Comparison of ENCODE assay signal across 21 mouse cellular contexts in the genomic region with DNA sequence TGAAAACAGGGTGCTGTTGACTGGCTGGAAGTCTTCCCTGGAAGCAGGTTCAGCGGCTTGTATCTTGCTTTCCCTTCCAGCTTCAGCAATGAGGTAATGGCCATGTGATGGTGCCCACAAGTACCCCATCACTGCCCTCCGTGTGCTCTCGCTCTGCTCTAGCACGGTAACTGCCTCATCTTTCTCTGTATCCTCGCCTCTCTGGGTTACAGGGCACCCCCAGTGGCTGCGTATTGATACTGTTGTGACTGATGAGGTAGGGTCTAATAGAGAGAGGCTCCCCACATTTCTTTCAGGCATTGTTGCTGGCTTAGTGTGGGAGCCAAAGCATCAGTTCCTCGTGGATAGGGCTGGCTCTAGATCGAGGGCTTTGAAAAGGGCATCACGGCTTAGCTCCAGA.
DNase-seq lines count a peak whose midpoint lies in the region; ATAC-seq and TF ChIP-seq lines count a peak whose summit lies in the region.
"Had no signal": no experiment of that assay in that cellular context is flagged by ENCODE, and none has a peak within 500 bp of the region (broad histone marks: within the 10 kb centered on the region; RNA-seq: fewer than 3 reads in every experiment).

No protein-coding gene starts in this region.

- no peak overlapping the region for H3K4me2 ChIP-seq in forebrain, embryonic 14.5 days (ENCODE audit: low read length)
- no peak overlapping the region for H3K4me2 ChIP-seq in forebrain, embryonic 12.5 days
- no peak overlapping the region for H3K4me2 ChIP-seq in midbrain, postnatal 0 days (ENCODE audit: low read depth, low read length, poor library complexity, severe bottlenecking)
- H3K4me2 ChIP-seq in midbrain, embryonic 16.5 days (ENCODE audit: low read length): no peak overlapping the region
- H3K4me2 ChIP-seq: embryonic facial prominence, embryonic 13.5 days; forebrain, embryonic 15.5 days; hindbrain, embryonic 13.5 days had no signal

- TF ChIP-seq CTCF in layer of hippocampus, adult 2 months (conservative IDR thresholded peaks at IDR 0.05): peak; percentile 36
- peak; percentile 51 for TF ChIP-seq CTCF in midbrain, postnatal 0 days (IDR thresholded peaks at IDR 0.05)
- peak; percentile 37; the same call in 1 of the 2 replicates for TF ChIP-seq CTCF in brain, embryonic 14.5 days (IDR thresholded peaks at IDR 0.05; ENCODE audit: borderline replicate concordance, extremely low read depth, insufficient read depth, insufficient read length)

- DNase-seq in forebrain, embryonic 14.5 days (ENCODE audit: low spot score): peak; percentile 41
- no peak for DNase-seq in layer of hippocampus, adult 2 months (ENCODE audit: low spot score in 2 of 2)
- no peak for DNase-seq in layer of hippocampus, postnatal 10 days (ENCODE audit: low spot score in 2 of 2)
- no peak for DNase-seq in midbrain, postnatal 0 days (ENCODE audit: low spot score)
- no peak for DNase-seq in brain, embryonic 14.5 days (ENCODE audit: low read depth)
- DNase-seq in Muller cell, postnatal 12 days (ENCODE audit: inconsistent ontology term): no peak
- DNase-seq: adrenal gland, adult 2 months; adrenal gland, postnatal 36 days; cerebellum, adult 11 months; cerebellum, adult 8-10 months; cerebellum, postnatal 14 days; gastrocnemius, postnatal 10 days; heart, adult 18-20 months; heart, postnatal 10 days; heart, postnatal 4 days had no signal

- no peaks in the 10 kb centered on the region for H3K4me1 ChIP-seq in forebrain, embryonic 14.5 days (ENCODE audit: control insufficient read depth, insufficient read depth, low read length)
- H3K4me1 ChIP-seq in forebrain, embryonic 12.5 days: peaks cover 28% of the 10 kb centered on the region
- H3K4me1 ChIP-seq in midbrain, postnatal 0 days (ENCODE audit: insufficient read depth, low read length): no peaks in the 10 kb centered on the region
- peaks cover 3% of the 10 kb centered on the region for H3K4me1 ChIP-seq in midbrain, embryonic 16.5 days (ENCODE audit: control insufficient read depth, insufficient read depth, low read length)

- no peak for TF ChIP-seq POLR2A in brain, embryonic 14.5 days (IDR thresholded peaks at IDR 0.05; ENCODE audit: borderline replicate concordance, extremely low read depth, insufficient read depth, insufficient read length, poor library complexity, severe bottlenecking)

- 0 out of 2 replicates have a peak, but pooled peaks cover 6% of the 10 kb centered on the region for H3K27me3 ChIP-seq in forebrain, embryonic 14.5 days (replicated peaks; ENCODE audit: control insufficient read depth, insufficient read depth, low read length)
- peaks cover 46% of the 10 kb centered on the region for H3K27me3 ChIP-seq in forebrain, embryonic 12.5 days
- peaks cover 5% of the 10 kb centered on the region for H3K27me3 ChIP-seq in midbrain, postnatal 0 days (ENCODE audit: insufficient read depth, low read length)
- peaks cover 7% of the 10 kb centered on the region; the same call in 1 of the 2 replicates for H3K27me3 ChIP-seq in midbrain, embryonic 16.5 days (ENCODE audit: control insufficient read depth, insufficient read depth, low read depth, low read length)

- no peaks in the 10 kb centered on the region for H3K9me3 ChIP-seq in forebrain, embryonic 14.5 days (replicated peaks; ENCODE audit: control insufficient read depth, low read length)
- no peaks in the 10 kb centered on the region for H3K9me3 ChIP-seq in forebrain, embryonic 12.5 days
- no peaks in the 10 kb centered on the region for H3K9me3 ChIP-seq in midbrain, postnatal 0 days (ENCODE audit: low read length)
- no peaks in the 10 kb centered on the region for H3K9me3 ChIP-seq in midbrain, embryonic 16.5 days (replicated peaks; ENCODE audit: control insufficient read depth, low read length, poor library complexity, severe bottlenecking)
- H3K9me3 ChIP-seq: embryonic facial prominence, embryonic 13.5 days; forebrain, embryonic 15.5 days; heart, embryonic 10.5 days; hindbrain, embryonic 13.5 days had no signal

- no peak overlapping the region for H3K4me3 ChIP-seq in forebrain, embryonic 14.5 days (ENCODE audit: low read depth, low read length)
- H3K4me3 ChIP-seq in forebrain, embryonic 12.5 days (replicated peaks): no peak overlapping the region
- no peak overlapping the region for H3K4me3 ChIP-seq in layer of hippocampus, adult 2 months
- H3K4me3 ChIP-seq in midbrain, postnatal 0 days (ENCODE audit: low read depth, low read length): no peak overlapping the region
- no peak overlapping the region for H3K4me3 ChIP-seq in midbrain, embryonic 16.5 days (ENCODE audit: low read depth, low read length)
- H3K4me3 ChIP-seq: embryonic facial prominence, embryonic 13.5 days; forebrain, embryonic 15.5 days; heart, embryonic 10.5 days; hindbrain, embryonic 13.5 days had no signal

- 30% methylated on average over 9 of the region's 9 CpGs for WGBS in forebrain, embryonic 14.5 days
- 35% methylated on average over 9 of the region's 9 CpGs for WGBS in forebrain, embryonic 12.5 days
- 49% methylated on average over 9 of the region's 9 CpGs for WGBS in midbrain, postnatal 0 days
- 43% methylated on average over 9 of the region's 9 CpGs for WGBS in midbrain, embryonic 16.5 days

- no peak overlapping the region for H3K27ac ChIP-seq in forebrain, embryonic 14.5 days (ENCODE audit: low read depth, low read length)
- H3K27ac ChIP-seq in forebrain, embryonic 12.5 days: no peak overlapping the region
- no peak overlapping the region for H3K27ac ChIP-seq in layer of hippocampus, adult 2 months
- H3K27ac ChIP-seq in midbrain, postnatal 0 days (ENCODE audit: low read depth, low read length): no peak overlapping the region
- H3K27ac ChIP-seq in midbrain, embryonic 16.5 days (ENCODE audit: low read length): no peak overlapping the region
- H3K27ac ChIP-seq: embryonic facial prominence, embryonic 13.5 days; forebrain, embryonic 15.5 days; heart, embryonic 10.5 days; hindbrain, embryonic 13.5 days had no signal

- no peaks in the 10 kb centered on the region for H3K36me3 ChIP-seq in forebrain, embryonic 14.5 days (ENCODE audit: control insufficient read depth, insufficient read depth, low read length)
- H3K36me3 ChIP-seq in forebrain, embryonic 12.5 days (replicated peaks): no peaks in the 10 kb centered on the region
- no peaks in the 10 kb centered on the region for H3K36me3 ChIP-seq in midbrain, postnatal 0 days (ENCODE audit: insufficient read depth, low read length)
- no peaks in the 10 kb centered on the region for H3K36me3 ChIP-seq in midbrain, embryonic 16.5 days (ENCODE audit: control insufficient read depth, insufficient read depth, low read length)
- H3K36me3 ChIP-seq: embryonic facial prominence, embryonic 13.5 days; forebrain, embryonic 15.5 days; heart, embryonic 10.5 days; hindbrain, embryonic 13.5 days had no signal

- ATAC-seq in forebrain, embryonic 14.5 days: no peak
- no peak for ATAC-seq in forebrain, embryonic 12.5 days (ENCODE audit: low FRiP score)
- ATAC-seq in midbrain, postnatal 0 days (ENCODE audit: low FRiP score): no peak
- ATAC-seq in midbrain, embryonic 16.5 days: no peak
- ATAC-seq: forebrain, embryonic 15.5 days had no signal

- no peak overlapping the region for H3K9ac ChIP-seq in forebrain, embryonic 14.5 days (ENCODE audit: low read length)
- no peak overlapping the region for H3K9ac ChIP-seq in forebrain, embryonic 12.5 days
- no peak overlapping the region for H3K9ac ChIP-seq in midbrain, postnatal 0 days (replicated peaks; ENCODE audit: low read length, poor library complexity, severe bottlenecking)
- no peak overlapping the region for H3K9ac ChIP-seq in midbrain, embryonic 16.5 days (ENCODE audit: low read depth, low read length)
- H3K9ac ChIP-seq: embryonic facial prominence, embryonic 13.5 days; forebrain, embryonic 15.5 days; hindbrain, embryonic 13.5 days had no signal
